Mouse (Mus musculus) monocyte, adult 5-6 weeks (primary cell): ENCODE measurements around the gene Cdh10. TPM values are rescaled to one million over a fixed set of nuclear protein-coding genes. Genes with fewer than 3 reads are reported as not detected.

ENCODE experiments used
- ATAC-seq: fragments of 153-309, 156-312 bp; replicated peaks from 2 replicates; pipeline ENCODE4 v1.8.0; 2017; ENCODE audit warnings: mild to moderate bottlenecking; ENCODE audit not compliant: low TSS enrichment, insufficient number of reproducible peaks, severe bottlenecking, poor library complexity, low FRiP score
- total RNA-seq: library from RNA; stranded (forward); fragments of 200-1000, 200-491, 200-594 nt; gene quantifications from 3 replicates; pipeline ENCODE4 v1.2.3, GENCODE M21; 2017

Gene Cdh10
- not detected in 3 replicates for total RNA-seq

GRCm38 (mm10) chr15:18818185-18818973 lies at the start of gene Cdh10:
Cdh10 (plus strand) TSS chr15:18818947.
- ATAC-seq = no peak

DNA sequence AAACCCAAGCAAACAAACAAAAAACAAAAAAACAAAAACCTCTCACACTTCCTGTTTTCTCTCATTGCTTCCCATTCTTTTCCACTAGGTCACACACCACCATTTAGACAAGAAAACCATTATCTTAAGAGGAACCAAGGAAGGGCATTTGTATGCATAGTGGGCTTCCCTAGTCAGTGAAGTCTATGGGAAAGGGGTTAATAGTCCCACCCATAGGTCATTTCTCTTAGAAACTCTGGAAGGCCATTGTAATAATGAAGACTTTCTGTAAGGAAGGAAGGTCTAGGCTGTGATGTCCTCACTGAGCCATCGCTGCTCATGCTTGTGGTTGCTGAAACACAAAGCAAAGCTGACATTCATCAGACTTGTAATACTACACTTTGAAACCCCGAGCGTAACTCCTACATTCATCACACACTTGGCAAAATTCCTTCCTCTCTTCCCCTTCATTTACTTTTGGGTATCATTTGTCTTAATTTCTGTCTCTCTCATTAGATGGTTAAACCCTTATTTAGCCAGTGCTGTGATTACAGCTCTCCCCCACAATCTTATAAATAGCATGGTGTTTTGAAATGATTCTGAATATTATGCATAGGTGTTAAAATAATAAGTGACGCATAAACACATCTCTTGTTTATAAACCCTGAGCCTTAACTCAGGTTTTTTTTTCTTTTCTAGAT lies 9.5 kb upstream of the Cdh10 start:
- no peak for ATAC-seq

- ATAC-seq = no peak
Measured at GRCm38 (mm10) chr15:18817707-18818106, 1.0 kb upstream of the Cdh10 start.

DNA sequence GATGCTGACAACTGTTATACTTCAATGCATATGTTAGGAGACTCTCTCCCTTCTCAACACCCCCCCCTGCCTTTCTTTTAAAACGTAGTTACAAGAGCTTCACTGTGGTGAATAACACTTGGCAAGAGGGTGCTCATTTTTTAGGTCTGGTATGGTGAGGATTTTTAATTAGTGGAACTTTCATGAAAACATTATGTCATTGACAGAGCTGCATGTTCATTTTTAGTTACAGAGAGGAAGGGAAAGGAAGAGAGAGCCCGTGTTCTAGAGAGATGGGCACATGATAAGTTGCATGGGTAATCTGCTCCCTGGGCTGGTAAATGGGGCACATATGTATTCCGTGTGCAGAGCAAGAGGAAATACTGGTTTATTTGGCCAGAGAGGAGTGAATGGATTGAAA lies 1.5 kb downstream of the Cdh10 start:
- ATAC-seq = no peak

DNA sequence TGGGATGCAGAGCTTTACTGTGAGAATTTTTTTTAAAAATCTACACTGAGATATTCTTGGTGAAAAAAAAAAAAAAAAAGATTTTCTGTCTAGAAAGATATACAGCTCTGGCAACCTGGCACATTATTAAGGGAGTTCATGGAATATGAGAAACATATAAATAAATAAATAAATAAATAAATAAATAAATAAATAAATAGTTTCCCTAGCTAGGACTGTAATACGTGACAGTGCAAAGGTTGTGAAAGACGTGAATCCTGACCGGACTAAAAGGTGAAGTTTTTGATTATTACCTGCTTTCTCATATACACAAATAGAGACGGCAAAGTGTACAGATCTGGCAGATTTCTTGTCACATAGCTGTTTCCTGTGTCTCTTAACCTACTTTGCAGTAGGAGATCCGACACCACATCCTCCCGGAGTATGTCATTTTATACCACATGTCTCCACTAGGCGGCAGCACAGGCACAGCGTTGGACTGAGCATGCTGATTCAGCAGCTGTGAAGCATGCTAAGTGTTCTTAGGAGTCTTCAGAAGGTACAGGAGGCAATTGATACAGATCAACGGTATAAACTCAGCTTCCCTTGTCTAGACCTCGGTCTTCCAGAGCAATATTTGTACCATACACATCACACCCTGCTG lies 2.5 kb downstream of the Cdh10 start:
- ATAC-seq = peak; percentile 68

DNA sequence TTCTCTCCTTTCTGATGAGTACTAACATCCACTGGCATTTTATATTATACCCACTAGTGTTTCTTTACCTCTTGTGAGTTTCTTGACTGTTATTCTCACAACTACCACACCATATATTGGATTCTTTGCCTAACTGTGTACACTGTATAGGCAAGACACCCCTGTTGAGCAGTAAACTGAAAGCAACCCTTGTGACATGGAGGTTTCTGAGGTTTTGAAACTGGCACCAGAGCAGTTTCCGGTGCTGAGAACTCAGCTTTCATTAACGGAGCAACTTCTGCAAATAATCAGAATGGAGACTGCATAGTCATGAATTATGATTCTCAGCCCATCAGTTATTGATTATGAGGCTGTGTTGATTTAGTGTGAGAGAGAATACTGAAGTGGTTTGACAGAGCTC lies 4.7 kb downstream of the Cdh10 start:
- no peak for ATAC-seq

DNA sequence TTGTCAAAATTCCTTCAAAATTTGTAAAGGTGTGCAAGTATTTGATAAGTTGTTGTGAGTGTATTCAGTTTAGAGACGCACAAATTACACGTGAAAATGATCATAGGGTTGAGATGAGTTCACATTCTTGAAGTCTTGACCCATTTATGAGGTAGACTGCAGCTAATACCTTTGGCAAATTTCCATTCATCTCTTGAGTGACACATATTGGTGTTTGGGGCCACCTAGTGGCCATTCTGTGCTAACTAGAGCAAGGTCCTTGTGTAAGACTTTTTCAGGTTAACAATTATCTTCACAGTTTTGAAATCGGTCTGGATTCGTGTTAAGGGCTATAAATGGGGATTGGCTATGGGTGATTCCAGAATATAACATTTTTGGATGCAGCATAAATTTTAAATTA lies 13.5 kb downstream of the Cdh10 start:
- no peak for ATAC-seq

- no peak for ATAC-seq
Measured at GRCm38 (mm10) chr15:18841769-18842168, 23.0 kb downstream of the Cdh10 start.

- no peak for ATAC-seq
Measured at GRCm38 (mm10) chr15:18844807-18845206, 26.1 kb downstream of the Cdh10 start.

DNA sequence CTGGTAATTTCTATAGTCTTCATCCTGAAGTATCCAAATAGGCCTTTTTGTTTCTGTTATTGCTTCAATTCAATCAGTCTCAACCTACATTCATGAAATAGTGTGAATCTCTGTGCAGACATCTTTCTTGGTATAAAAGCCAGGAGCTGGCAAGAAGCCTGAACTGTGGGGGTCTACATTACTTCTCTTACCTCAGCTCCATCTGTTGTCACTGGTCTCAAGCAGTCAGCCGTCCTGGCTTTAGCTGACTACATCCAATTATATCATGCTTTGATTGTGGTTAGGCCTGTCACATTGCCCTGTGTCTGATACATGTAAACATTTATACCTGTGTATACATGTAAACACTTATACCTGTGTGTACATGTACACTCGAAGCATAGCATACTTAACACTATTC lies 31.8 kb downstream of the Cdh10 start:
- ATAC-seq = no peak

- ATAC-seq = no peak
Measured at GRCm38 (mm10) chr15:18858135-18858534, 39.4 kb downstream of the Cdh10 start.

DNA sequence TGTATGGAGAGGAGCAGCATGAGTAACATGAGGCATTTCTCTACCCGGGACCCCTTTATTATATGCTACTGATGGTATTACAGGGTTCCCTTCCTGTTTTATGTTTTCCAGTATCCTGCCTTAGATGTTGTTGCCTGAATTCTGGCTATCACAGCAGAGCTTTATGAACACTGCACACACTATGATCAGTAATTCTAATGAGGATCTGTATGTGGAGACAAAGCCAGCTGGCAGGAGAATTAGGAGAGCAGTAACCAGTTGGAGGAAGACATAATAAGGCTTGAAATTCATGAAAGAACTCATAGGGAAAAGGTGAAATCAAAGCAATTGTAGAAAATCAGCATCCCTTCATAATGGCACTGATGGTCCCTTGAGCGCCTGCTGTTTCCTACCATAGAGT lies 51.1 kb downstream of the Cdh10 start:
- no peak for ATAC-seq

GRCm38 (mm10) chr15:18881467-18881866 lies 62.7 kb downstream of the Cdh10 start:
- ATAC-seq = no peak

DNA sequence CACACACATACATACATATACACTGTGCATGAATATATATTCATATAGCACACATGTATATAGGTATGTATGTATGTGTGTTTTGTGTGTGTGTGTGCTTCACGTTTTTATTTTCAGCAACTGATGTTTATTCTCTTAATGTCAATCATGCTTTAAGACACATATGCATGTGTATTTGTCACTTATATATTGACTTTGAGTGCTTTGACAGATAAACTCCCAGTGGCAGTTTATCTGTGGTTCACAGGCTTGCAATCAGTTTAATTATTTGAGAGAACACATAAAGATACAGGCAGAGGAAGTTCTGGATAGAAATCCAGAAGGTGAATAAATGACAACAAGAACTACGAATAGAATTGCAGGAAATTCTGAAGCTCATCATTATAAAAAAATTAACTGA lies 67.9 kb downstream of the Cdh10 start:
- ATAC-seq = no peak

DNA sequence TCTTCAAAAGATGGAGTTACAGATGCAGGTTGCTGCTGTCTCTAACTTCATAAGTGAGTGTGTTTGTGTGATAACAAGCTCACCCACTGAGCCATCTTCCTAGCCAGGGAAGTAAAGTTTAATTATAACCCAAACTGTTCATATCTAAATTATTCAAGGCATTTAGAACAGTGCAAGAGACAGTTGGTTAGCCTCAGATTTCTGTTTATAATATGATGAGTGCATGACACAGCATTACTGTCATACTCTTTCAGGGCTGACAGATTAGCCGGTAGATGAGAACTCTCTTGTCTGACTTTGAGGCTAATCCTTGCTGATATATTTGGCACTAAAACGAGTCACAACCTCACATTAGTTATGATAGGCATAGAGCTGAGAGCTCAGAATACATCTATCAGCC lies 70.2 kb downstream of the Cdh10 start:
- no peak for ATAC-seq

GRCm38 (mm10) chr15:18890358-18890757 lies 71.6 kb downstream of the Cdh10 start:
- ATAC-seq = no peak

DNA sequence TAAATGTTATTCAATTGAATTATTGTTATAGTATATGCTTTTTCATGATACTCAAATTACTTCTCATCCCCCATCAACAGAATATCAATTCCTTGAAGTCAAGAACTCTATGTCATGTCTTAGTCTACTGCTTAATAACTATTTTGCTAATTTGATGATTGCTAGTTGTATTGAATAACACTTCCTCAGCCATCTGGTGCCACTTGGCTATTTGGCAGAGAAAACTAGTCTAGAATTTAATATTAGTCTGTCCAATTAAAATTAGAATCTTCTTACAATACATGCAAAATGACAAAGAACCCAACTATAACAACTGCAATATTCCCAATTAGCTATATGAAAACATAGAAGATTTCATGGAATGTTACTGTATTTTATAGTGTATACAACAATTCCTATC lies 82.0 kb downstream of the Cdh10 start:
- ATAC-seq = no peak

GRCm38 (mm10) chr15:18904131-18904530 lies 85.4 kb downstream of the Cdh10 start:
- no peak for ATAC-seq

DNA sequence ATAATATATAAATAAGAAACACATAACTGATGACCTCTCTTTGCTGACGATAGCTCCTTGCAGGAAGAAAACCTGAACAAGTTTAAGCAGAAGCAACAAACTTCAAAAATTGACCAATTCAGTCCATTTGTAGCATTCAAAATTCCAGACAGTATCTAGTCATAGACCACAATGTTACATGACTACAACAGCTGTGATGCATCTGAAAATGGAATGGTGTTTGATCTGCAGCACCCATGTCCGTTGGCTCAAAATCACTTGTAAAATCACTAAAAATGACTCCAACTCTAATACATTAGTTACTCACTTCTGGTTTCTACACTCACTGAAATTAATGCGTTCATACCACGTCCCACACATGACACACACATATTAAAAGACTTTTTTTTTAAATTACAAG lies 91.9 kb downstream of the Cdh10 start:
- ATAC-seq = no peak
